16 mouse cellular contexts compared by ENCODE assay signal in genomic region chr19:41364509-41364908, GRCm38 (mm10).
"Had no signal": no experiment of that assay in that cellular context is flagged by ENCODE, and none has a peak within 500 bp of the region (broad histone marks: within the 10 kb centered on the region; RNA-seq: fewer than 3 reads in every experiment).

No protein-coding gene starts in this region.

- H3K4me3 ChIP-seq: left cerebral cortex, adult 2 months; limb, embryonic 13.5 days; liver, embryonic 12.5 days; megakaryocyte, embryonic 14.5 days; midbrain, embryonic 15.5 days; neural tube, embryonic 15.5 days; stomach, embryonic 15.5 days had no signal

- DNase-seq: kidney, adult 2 months; kidney, postnatal 25 days; lung, embryonic 14.5 days; lung, postnatal 10 days; lung, postnatal 4 days; right cerebral cortex, postnatal 4 days; thymus, adult 2 months; thymus, postnatal 25 days had no signal

- H3K27ac ChIP-seq: left cerebral cortex, adult 2 months; limb, embryonic 13.5 days; liver, embryonic 12.5 days; midbrain, embryonic 15.5 days; neural tube, embryonic 15.5 days; stomach, embryonic 15.5 days had no signal

- H3K4me1 ChIP-seq: limb, embryonic 13.5 days; midbrain, embryonic 15.5 days; neural tube, embryonic 15.5 days; stomach, embryonic 15.5 days had no signal

- ATAC-seq: intestine, embryonic 16.5 days; liver, embryonic 12.5 days; midbrain, embryonic 15.5 days had no signal

- H3K36me3 ChIP-seq: limb, embryonic 13.5 days; liver, embryonic 12.5 days; midbrain, embryonic 15.5 days; neural tube, embryonic 15.5 days; stomach, embryonic 15.5 days had no signal

- H3K27me3 ChIP-seq: limb, embryonic 13.5 days; liver, embryonic 12.5 days; midbrain, embryonic 15.5 days; neural tube, embryonic 15.5 days; stomach, embryonic 15.5 days had no signal
